Mouse (Mus musculus): ENCODE results near the gene Sympk.

DNA sequence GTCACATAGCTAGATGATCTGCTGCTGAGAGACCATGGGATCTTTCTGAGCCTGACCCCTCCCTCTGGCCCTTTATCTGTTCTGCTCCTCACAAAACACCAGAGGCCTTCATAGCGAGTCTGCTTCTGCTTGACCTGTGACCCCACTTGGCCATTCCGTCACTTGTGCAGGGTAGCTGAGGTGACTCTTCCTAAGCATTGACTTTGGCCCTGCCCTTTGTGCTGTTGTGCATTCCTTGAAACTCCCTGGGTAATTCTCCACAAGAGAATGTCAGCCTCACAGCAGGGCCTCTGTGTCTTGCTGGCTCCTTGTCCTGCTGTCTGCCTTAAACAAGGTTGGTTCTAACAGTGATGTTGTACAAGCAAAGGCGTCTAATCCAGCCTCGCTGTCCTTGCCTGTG lies 7.5 kb downstream of the Sympk start:
- TF ChIP-seq CTCF (IDR thresholded peaks at IDR 0.05; ENCODE audit: extremely low read depth, insufficient read length, insufficient replicate concordance, low read depth, low read length), result no peak
- no peak for TF ChIP-seq POLR2A (IDR thresholded peaks at IDR 0.05; ENCODE audit: low read depth, low read length)
